Mouse (Mus musculus) lung, adult 2 months (tissue): Measurements from ENCODE around the gene Numa1. TPM values are rescaled to one million over a fixed set of nuclear protein-coding genes. Genes with fewer than 3 reads are reported as not detected.
"Not testable (repeated sequence)": the region's sequence is repeated elsewhere in the genome, so short reads cannot be mapped to it uniquely, and the experiment has no call there.

ENCODE experiments used
- DNase-seq: peaks from one replicate; pipeline ENCODE4 v3.0.0; 2022
- H3K4me1 ChIP-seq: fragments of 200-500 bp; 2 replicates; pipeline ENCODE4 v1.6.1; 2011; ENCODE audit warnings: low read length; ENCODE audit not compliant: control insufficient read depth, insufficient read depth
- H3K4me3 ChIP-seq: fragments of 200-500 bp; replicated peaks from 2 replicates; pipeline ENCODE3; 2011; ENCODE audit warnings: low read depth, mild to moderate bottlenecking, control low read depth, low read length; ENCODE audit errors: extremely low read depth
- CTCF ChIP-seq: fragments of 200-500 bp; IDR thresholded peaks from 2 replicates; pipeline ENCODE4 v1.5.1; 2011; ENCODE audit warnings: mild to moderate bottlenecking, low read length, control low read depth; ENCODE audit not compliant: insufficient read depth
- POLR2A ChIP-seq: fragments of 200-500 bp; IDR thresholded peaks from 2 replicates; pipeline ENCODE4 v1.6.1; 2011; ENCODE audit warnings: low read depth, mild to moderate bottlenecking, control low read depth, low read length, borderline replicate concordance; ENCODE audit errors: extremely low read depth
- WGBS: fragments of 180-500 bp; shearing (Covaris S2); methylation state at CpG from one replicate; pipeline ENCODE4 v1.1.7; 2018; 5-methylcytosine and 5-hydroxymethylcytosine counted together
- polyA plus RNA-seq: library from polyadenylated mRNA; depleted of rRNA; stranded (reverse); fragments of >200 nt; gene quantifications from 2 replicates; pipeline ENCODE4 v1.2.3, GENCODE M21; 2012; rRNA removed

Numa1 gene
- polyA plus RNA-seq, 1 experiment, result 93.4 TPM

DNA sequence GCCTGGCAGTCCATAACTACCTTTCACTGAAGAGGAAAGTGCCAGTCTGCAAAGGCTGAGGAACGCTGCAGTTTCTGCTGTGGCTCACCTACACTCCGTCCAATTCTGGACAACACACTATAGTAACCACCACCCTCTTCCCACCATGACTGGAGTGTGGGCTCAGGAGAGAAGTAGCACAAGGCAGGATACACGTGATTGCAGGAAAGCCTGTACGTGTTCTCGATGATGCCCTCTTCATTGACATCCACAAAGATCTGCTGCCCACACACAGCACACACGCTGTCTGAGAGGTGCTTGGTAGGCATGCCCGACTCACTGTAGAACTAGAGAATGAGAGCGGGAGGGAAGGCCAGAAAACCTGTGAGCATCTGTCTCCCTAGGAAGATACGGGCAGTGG is 89.9 kb downstream of the Numa1 start:
- Histone ChIP-seq H3K4me1 (no peaks in the 10 kb centered on the region; the same call in 1 of the 2 replicates), H3K4me3 (no peak overlapping the region)
- TF ChIP-seq POLR2A (no peak), CTCF (no peak)
- no peak for DNase-seq
- 95% methylated on average over 9 of the region's 9 CpGs for WGBS

DNA sequence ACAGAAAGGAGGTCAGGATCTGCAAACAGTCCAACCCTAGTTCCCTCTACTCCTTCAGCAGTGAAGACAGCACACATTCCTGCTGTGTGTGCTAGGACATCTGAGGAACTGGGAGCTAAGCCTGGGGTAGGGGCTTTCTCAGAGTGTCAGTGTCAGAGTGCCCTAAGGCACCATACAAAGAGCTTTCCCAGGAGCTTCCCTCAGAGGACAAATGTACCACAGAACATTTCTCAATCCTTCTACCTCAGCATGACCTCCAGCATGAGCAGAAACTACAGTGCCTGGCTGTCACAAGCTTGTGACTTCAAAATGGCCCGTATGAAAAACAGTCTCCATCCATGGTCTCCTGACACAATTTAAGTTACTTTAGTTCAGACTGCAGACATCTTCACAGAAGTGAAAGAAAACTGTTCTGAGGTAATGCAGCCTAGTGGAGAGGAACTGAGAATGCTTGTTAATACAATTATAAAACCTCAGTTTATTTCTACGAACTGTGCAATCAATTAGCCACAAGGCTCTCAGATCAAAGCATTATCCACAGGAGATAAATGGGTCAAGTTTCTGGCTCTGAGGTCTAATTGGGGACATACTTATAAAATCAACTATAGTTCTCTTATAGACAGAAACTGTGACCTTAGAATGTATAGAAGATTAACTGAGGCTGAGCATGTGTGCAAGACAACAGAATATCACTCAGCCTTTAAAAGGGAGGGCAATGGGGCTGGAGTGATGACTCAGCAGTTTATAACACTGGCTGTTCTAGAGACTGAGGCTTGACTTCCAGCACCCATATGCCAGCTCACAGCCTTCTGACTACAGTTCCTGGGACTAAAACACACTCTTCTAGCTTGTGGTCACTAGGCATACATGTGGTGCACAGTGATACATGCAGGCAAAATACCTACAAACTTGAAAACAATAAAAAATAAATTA is 91.5 kb downstream of the Numa1 start:
- no peak for DNase-seq
- WGBS, result 87% methylated on average over 2 of the region's 2 CpGs
- Histone ChIP-seq H3K4me1 (no peaks in the 10 kb centered on the region), H3K4me3 (no peak overlapping the region)
- no peak for TF ChIP-seq POLR2A
- TF ChIP-seq CTCF, result no peak

DNA sequence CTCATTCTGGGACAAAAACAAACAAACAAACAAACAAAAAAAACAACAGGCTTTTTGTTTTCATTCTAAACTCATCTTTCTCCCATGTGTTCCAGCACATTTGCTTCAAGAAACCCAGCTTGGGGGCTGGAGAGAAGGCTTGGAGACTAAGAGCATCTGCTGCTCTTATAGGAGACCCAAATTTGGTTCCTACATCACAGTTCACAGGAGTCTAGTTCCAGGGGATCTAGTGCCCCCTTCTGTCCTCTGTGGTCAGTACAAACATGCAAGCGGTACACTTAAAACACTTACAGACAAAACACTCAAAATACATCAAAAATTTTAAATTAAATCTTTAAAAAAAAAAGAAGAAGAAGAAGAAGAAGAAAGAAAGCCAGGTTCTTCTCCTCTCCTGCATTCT is 101.0 kb downstream of the Numa1 start:
- TF ChIP-seq POLR2A, result no peak
- TF ChIP-seq CTCF, result no peak
- DNase-seq, result no peak
- WGBS, result 87% methylated on average over 1 of the region's 1 CpGs
- Histone ChIP-seq H3K4me3 (no peak overlapping the region), H3K4me1 (no peaks in the 10 kb centered on the region)

- H3K4me1 ChIP-seq, result no peaks in the 10 kb centered on the region
- H3K4me3 ChIP-seq, result no peak overlapping the region
- DNase-seq, result no peak
- TF ChIP-seq POLR2A (no peak), CTCF (no peak)
- WGBS, result 65% methylated on average over 2 of the region's 2 CpGs
Measured at GRCm38 (mm10) chr7:102035534-102035933, 101.6 kb downstream of the Numa1 start.

DNA sequence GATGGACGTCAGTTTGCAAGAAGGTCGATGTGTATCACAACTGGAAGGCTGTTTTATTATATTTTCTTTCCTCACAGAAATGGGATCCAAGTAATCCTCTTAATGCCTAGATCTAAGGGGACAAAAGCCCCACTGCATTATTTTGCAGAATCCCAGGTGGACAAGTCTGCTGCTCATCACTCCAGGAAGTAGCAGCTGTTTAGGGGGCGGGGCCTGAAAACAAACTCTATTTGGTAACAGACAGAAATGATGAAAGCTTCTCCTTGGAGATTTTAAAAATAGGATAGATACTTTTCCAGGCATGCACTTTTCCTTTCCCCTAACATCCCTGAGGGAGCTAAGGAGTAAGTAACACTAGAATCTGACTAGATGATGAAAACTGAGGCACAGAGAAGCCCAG is 103.4 kb downstream of the Numa1 start:
- Histone ChIP-seq H3K4me3 (no peak overlapping the region), H3K4me1 (no peaks in the 10 kb centered on the region)
- DNase-seq, result no peak
- WGBS, result 90% methylated on average over 3 of the region's 3 CpGs
- TF ChIP-seq POLR2A (no peak), CTCF (no peak)

DNA sequence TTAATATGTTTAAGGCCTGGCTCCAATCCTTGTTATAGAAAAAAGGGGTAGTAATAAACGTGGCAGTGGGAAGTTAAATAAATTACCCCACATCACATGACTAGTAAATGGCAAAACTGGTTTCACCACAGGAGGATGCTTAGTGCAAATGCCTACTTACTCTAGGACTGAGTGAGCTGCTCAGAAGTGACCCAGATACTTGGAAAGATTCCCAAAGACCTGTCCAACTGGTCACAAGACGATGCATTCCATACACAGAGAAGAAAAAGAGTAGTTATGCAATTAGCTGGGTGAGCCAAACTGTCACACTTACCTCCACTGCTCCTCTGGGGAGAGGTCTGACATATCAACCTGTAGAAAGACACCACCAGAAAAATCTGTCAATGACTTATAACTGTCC is 108.4 kb downstream of the Numa1 start:
- no peak overlapping the region for H3K4me3 ChIP-seq
- H3K4me1 ChIP-seq, result no peaks in the 10 kb centered on the region; the same call in 1 of the 2 replicates
- DNase-seq, result no peak
- WGBS, result 52% methylated on average over 2 of the region's 2 CpGs
- TF ChIP-seq CTCF, result no peak
- no peak for TF ChIP-seq POLR2A

GRCm38 (mm10) chr7:102048524-102048923 is 114.6 kb downstream of the Numa1 start:
- H3K4me1 ChIP-seq, DNase-seq, H3K4me3 ChIP-seq: not testable (repeated sequence)

DNA sequence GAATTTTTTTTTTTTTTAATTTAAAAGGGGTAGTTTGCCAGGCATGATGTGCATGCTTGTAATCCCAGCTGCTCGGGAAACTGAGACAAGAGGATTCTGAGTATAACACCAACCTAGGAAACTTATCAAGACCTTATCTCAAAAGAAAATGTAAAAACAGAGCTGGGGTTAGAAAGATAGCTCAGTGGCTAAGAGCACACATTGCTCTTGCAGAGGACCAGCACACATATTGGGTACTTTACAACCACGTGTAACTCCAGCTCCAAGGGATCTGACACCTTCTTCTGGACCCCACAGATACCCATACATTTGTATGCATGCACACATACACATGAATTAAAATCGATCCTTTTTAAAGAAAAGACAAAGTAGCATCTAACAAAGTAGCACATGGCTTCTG is 127.4 kb downstream of the Numa1 start:
- H3K4me3 ChIP-seq, result no peak overlapping the region
- peaks cover 8% of the 10 kb centered on the region for H3K4me1 ChIP-seq
- WGBS, result 85% methylated on average over 3 of the region's 3 CpGs
- TF ChIP-seq POLR2A (no peak), CTCF (no peak)
- no peak for DNase-seq

GRCm38 (mm10) chr7:102062203-102062602 is 128.3 kb downstream of the Numa1 start:
- TF ChIP-seq CTCF (no peak), POLR2A (no peak)
- no peak for DNase-seq
- H3K4me1 ChIP-seq, result peaks cover 8% of the 10 kb centered on the region
- no peak overlapping the region for H3K4me3 ChIP-seq
- 79% methylated on average over 1 of the region's 1 CpGs for WGBS

- no peak for TF ChIP-seq CTCF
- TF ChIP-seq POLR2A, result no peak
- DNase-seq, result no peak
- H3K4me1 ChIP-seq, result peaks cover 8% of the 10 kb centered on the region
- 61% methylated on average over 9 of the region's 9 CpGs for WGBS
- no peak overlapping the region for H3K4me3 ChIP-seq
Measured at GRCm38 (mm10) chr7:102063891-102064290, 130.0 kb downstream of the Numa1 start.

Other genes starting within 250 kb of the Numa1 start
- gene Phox2a, start 115.8 kb upstream of the Numa1 start, polyA plus RNA-seq, result not detected in 2 replicates
- gene Inppl1, start 95.9 kb upstream of the Numa1 start, polyA plus RNA-seq, result 84.3 TPM in 2 replicates
- gene Folr2, start 76.9 kb upstream of the Numa1 start, polyA plus RNA-seq, result 11.8 and 12.6 TPM in 2 replicates
- gene Anapc15, start 70.4 kb upstream of the Numa1 start, polyA plus RNA-seq, result 21.1 and 36.2 TPM in 2 replicates
- gene Folr1, start 63.3 kb upstream of the Numa1 start, polyA plus RNA-seq, result 0.67 and 1.2 TPM in 2 replicates
- gene Lamtor1, start 28.2 kb upstream of the Numa1 start, polyA plus RNA-seq, result 171 and 205 TPM in 2 replicates
- gene Tomt, start 27.8 kb upstream of the Numa1 start, polyA plus RNA-seq, result 0.06 TPM in 1 of 2 replicates, not detected in the other
- 28.9 and 36.5 TPM in 2 replicates for gene Lrrc51, start 216 bp upstream of the Numa1 start, polyA plus RNA-seq
- 11.4 and 12.0 TPM in 2 replicates for gene Il18bp, start 84.6 kb downstream of the Numa1 start, polyA plus RNA-seq
- 20.5 and 31.9 TPM in 2 replicates for gene Rnf121, start 131.4 kb downstream of the Numa1 start, polyA plus RNA-seq
- 14.8 and 18.9 TPM in 2 replicates for gene Xndc1, start 131.4 kb downstream of the Numa1 start, polyA plus RNA-seq
- gene Xntrpc, start 131.6 kb downstream of the Numa1 start, polyA plus RNA-seq, result 3.0 and 3.5 TPM in 2 replicates
- not detected in 2 replicates for gene Trpc2, start 149.0 kb downstream of the Numa1 start, polyA plus RNA-seq
- gene Art1, start 167.6 kb downstream of the Numa1 start, polyA plus RNA-seq, result 7.3 and 15.7 TPM in 2 replicates
- gene Art5, start 175.4 kb downstream of the Numa1 start, polyA plus RNA-seq, result 0.27 and 1.2 TPM in 2 replicates
- 1.6 and 1.9 TPM in 2 replicates for gene Chrna10, start 182.7 kb downstream of the Numa1 start, polyA plus RNA-seq